Mouse (Mus musculus) limb, embryonic 10.5 days (tissue): Measurements from ENCODE around the gene Tax1bp1. TPM values are rescaled to one million over a fixed set of nuclear protein-coding genes. Genes with fewer than 3 reads are reported as not detected.
A peak's percentile ranks its signal among the peaks of the same experiment; 100 is the strongest.

Source experiments
- DNase-seq: peaks from one replicate; pipeline ENCODE4 v3.0.0-alpha.2; 2017; ENCODE audit warnings: low spot score
- H3K27ac ChIP-seq: fragments of 300-500 bp; sonication (generic); 2 replicates; pipeline ENCODE4 v1.5.1; 2016; ENCODE audit warnings: mild to moderate bottlenecking
- H3K27me3 ChIP-seq: fragments of 300-500 bp; sonication (generic); 2 replicates; pipeline ENCODE4 v1.6.1; 2016; ENCODE audit warnings: low read depth, mild to moderate bottlenecking; ENCODE audit not compliant: poor library complexity, severe bottlenecking
- H3K36me3 ChIP-seq: fragments of 300-500 bp; sonication (generic); 2 replicates; pipeline ENCODE4 v1.6.1; 2016; ENCODE audit warnings: mild to moderate bottlenecking, moderate library complexity
- H3K4me1 ChIP-seq: fragments of 300-500 bp; sonication (generic); 2 replicates; pipeline ENCODE4 v1.6.1; 2016
- H3K4me3 ChIP-seq: fragments of 300-500 bp; sonication (generic); 2 replicates; pipeline ENCODE4 v1.5.1; 2016; ENCODE audit warnings: mild to moderate bottlenecking, moderate library complexity
- H3K9me3 ChIP-seq: fragments of 300-500 bp; sonication (generic); replicated peaks from 2 replicates; pipeline ENCODE4 v1.6.1; 2016; ENCODE audit warnings: mild to moderate bottlenecking
- WGBS: fragments of 180-500 bp; shearing (Covaris S2); methylation state at CpG from one replicate; pipeline ENCODE4 v1.1.7; 2016; 5-methylcytosine and 5-hydroxymethylcytosine counted together
- polyA plus RNA-seq: library from polyadenylated mRNA; unstranded; fragments of >200 nt; fragmentation: Nextera tagmentation; extraction: Ambion mirVana; gene quantifications from 2 replicates; pipeline ENCODE4 v1.2.1, GENCODE M21; 2016

The Tax1bp1 gene
- polyA plus RNA-seq, 1 experiment from 2014 or later, result 122 TPM

DNA sequence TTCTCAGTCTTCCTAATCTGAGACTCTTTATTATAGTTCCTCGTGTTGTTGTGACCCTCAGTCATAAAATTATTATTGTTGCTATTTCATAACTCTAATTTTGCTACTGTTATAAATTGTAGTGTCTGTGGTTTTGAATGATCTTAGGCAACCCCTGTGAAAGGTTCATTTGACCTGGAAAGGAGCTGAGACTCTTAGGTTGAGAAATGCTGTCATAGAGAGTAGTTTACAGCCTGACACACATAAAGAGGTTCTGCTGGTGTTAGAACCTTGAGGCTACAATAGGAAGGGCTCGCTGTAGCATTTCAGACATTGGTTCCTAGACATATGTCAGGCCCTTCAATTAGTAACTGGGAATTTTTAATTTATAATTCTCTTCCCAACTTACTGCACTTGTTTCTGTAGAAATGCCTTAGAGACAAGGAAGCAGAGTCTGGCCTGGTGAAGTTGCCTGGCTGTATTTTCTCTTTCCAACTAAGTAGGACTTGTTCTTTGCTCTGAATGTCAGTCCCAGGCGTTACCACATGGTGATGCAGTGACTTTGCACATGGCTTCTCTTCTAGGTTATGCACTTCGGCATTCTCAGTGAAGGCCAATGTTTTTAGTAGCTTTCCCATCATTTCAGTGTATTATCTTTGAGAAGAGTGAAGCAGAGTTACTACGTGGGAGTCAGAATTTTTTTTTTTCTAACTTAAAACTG, 4.1 kb downstream of the Tax1bp1 start:
- no peaks in the 10 kb centered on the region for H3K36me3 ChIP-seq
- no peak for DNase-seq
- H3K27ac ChIP-seq, result no peak overlapping the region
- no peaks in the 10 kb centered on the region for H3K27me3 ChIP-seq
- WGBS, result 83% methylated on average over 5 of the region's 5 CpGs
- H3K4me3 ChIP-seq, result no peak overlapping the region
- H3K4me1 ChIP-seq, result peaks cover 5% of the 10 kb centered on the region
- H3K9me3 ChIP-seq, result no peaks in the 10 kb centered on the region

DNA sequence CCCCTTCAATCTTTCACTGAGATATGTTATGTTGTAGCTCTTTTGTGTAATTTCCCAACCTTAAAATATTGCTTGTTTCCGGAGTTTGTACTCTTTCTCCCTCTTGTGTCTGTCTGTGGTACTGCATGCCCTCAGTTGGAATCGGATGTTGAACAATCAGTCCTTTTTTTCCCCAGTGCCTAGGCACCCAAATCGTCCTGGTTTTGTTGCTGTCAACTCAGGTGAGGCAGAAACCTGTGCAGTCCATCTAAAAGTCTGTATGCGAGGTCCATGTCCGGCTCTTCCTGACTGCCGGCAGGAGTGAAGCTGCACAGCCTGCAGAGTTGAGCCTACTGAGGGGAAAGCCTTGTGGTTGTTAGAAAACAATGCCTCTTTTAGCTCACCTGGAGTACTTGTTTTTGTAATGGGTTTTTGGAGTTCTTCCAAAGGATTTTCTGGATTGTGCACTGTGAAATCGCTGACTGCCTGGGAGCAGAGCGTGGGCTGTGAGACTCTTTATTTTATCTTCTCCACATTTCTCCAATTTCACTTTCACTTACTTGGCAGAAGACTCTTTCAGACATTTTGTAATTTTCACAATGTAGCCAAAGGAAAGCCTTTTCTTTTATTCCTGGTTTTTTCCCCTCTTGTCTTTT, 11.4 kb downstream of the Tax1bp1 start:
- 67% methylated on average over 8 of the region's 8 CpGs for WGBS

DNA sequence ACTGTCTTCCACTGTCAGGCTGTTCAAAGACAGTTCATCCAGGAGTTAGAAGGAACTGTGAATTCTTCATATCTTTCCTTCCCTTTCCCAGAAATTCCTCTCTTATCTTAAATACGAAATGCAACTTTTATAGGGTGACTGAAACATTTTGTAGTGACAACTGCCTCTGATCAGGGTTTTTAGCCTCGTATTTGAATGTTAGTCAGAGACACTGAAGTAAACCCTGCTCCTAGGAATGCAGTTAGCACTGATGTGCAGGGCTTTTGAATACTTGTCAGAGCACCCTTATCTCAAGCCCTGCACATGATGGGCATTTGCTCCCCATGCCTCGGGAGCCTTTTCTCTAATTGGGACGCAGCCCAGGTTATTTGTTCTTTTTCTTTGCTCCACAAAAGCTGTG, 16.8 kb downstream of the Tax1bp1 start:
- 69% methylated on average over 4 of the region's 4 CpGs for whole genome bisulfite sequencing
- Histone ChIP-seq H3K4me3 (no peak overlapping the region), H3K9me3 (no peaks in the 10 kb centered on the region), H3K4me1 (no peaks in the 10 kb centered on the region), H3K27ac (no peak overlapping the region), H3K36me3 (peaks cover 44% of the 10 kb centered on the region), H3K27me3 (no peaks in the 10 kb centered on the region)
- DNase-seq, result no peak

More for the DNA sequence above, 11.4 kb downstream of the Tax1bp1 start:
- Histone ChIP-seq H3K36me3 (peaks cover 46% of the 10 kb centered on the region), H3K27me3 (no peaks in the 10 kb centered on the region), H3K9me3 (no peaks in the 10 kb centered on the region), H3K4me1 (no peaks in the 10 kb centered on the region), H3K27ac (no peak overlapping the region), H3K4me3 (no peak overlapping the region)
- DNase-seq, result peak; percentile 58

DNA sequence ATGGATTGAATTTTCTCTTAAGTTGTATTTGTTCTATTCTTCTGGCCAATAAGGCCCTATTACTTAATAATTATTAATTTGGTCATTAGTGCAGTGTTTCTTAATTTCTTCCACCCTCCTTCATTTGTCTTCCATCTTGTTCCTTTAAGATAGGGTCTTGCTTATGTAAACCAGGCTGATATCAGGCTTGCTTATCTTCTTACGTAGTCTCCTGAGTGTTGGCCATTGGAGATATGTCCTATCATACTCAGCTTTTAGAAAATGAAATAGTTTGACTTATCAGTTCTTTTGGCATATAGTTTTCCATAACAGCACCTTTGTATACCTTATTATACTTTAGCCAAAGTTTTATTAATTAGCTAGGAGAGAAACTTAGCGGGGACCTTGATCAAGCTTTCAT, 21.1 kb downstream of the Tax1bp1 start:
- no peaks in the 10 kb centered on the region for H3K4me1 ChIP-seq
- H3K27me3 ChIP-seq, result no peaks in the 10 kb centered on the region
- no peak for DNase-seq
- H3K4me3 ChIP-seq, result no peak overlapping the region
- H3K27ac ChIP-seq, result no peak overlapping the region
- H3K36me3 ChIP-seq, result peaks cover 42% of the 10 kb centered on the region
- WGBS, result over 99% methylated on average over 2 of the region's 2 CpGs
- H3K9me3 ChIP-seq, result no peaks in the 10 kb centered on the region

DNA sequence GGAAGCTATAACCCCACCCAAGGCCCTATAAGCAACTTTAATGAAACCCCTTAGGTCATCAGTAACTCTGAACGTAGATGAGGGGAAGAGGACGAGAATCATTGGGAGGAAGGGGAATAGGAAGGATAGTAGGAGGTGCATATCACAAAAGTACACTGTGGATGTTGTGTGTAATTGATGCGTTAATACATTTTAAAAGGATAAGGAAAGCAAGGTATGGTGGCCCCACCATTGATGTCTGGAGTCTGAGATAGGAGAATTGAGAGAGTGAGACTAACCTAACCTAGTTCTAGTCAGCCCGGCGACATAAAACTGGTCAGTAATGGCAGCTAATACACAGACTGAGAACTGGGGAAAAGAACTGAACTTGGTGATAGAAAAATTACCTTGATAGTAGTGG, 39.3 kb downstream of the Tax1bp1 start:
- no peaks in the 10 kb centered on the region for H3K9me3 ChIP-seq
- no peaks in the 10 kb centered on the region for H3K27me3 ChIP-seq
- peaks cover 75% of the 10 kb centered on the region for H3K36me3 ChIP-seq
- 94% methylated on average over 5 of the region's 5 CpGs for WGBS
- H3K27ac ChIP-seq, result no peak overlapping the region
- DNase-seq, result no peak
- H3K4me3 ChIP-seq, result no peak overlapping the region
- no peaks in the 10 kb centered on the region for H3K4me1 ChIP-seq

DNA sequence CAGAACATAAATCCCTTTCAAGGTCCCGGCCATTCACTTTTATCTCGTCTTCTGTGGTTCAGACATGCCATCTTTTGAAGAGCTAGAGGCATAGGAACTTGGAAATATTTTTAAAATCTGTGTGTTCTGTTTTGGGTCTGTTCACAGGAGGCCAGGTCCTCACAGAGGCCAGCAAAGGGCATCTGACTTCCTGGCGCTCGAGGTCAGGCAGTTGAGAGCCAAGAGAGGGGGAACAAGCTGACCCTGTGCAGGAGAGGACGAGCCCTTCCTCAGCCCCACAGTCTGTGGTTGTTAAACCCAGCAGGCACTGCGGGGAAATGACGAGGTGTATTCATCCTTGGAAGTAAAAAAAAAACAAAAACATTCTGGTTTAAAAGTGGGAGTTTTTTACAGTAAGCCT, 51.7 kb downstream of the Tax1bp1 start:
- no peaks in the 10 kb centered on the region for H3K4me1 ChIP-seq
- WGBS, result 65% methylated on average over 7 of the region's 7 CpGs
- no peak overlapping the region for H3K27ac ChIP-seq
- H3K27me3 ChIP-seq, result no peaks in the 10 kb centered on the region
- H3K9me3 ChIP-seq, result no peaks in the 10 kb centered on the region
- peaks cover 63% of the 10 kb centered on the region for H3K36me3 ChIP-seq
- H3K4me3 ChIP-seq, result no peak overlapping the region
- DNase-seq, result no peak

DNA sequence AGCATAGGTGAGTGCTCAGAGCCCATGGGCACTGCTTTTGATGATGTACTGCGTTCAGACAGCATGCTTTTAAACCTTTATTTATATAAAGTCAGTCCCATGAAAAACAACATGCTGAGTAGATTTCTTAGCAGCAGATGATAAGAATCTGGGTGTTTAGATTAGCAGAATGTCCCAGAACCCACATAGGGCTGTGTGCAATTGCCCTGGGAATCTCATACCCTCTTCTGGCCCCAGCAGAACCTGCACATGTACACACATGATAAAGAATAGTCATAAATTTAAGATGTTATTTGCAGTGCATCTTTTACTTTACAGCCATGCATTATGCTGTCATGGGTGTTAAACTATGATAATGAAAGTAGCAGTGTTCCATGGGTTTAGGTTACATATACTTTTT, 57.3 kb downstream of the Tax1bp1 start:
- Histone ChIP-seq H3K9me3 (no peaks in the 10 kb centered on the region), H3K27ac (no peak overlapping the region), H3K4me1 (peaks cover 10% of the 10 kb centered on the region), H3K27me3 (peaks cover 41% of the 10 kb centered on the region), H3K36me3 (peaks cover 38% of the 10 kb centered on the region), H3K4me3 (no peak overlapping the region)
- no peak for DNase-seq
- 79% methylated on average over 1 of the region's 1 CpGs for WGBS

DNA sequence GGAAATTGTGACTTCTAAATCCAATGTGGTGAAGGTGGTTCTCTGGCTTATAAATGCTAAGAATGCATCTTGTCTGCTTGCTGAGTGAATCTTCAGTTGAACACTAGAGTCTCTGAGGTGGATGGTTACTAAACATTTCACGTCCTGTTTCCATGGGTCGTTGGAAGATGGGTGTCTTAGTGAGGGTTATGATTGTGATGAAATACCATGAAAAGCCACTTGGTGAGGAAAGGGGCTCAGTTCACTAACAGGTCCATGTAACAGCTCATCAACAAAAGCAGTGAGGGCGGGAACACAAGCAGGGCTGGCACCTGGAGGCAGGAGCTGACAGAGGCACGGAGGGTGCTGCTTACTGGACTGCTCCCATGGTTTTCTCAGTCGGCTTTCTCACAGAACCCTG, 59.6 kb downstream of the Tax1bp1 start:
- no peak for DNase-seq
- Histone ChIP-seq H3K4me3 (no peak overlapping the region), H3K27ac (no peak overlapping the region), H3K27me3 (peaks cover 59% of the 10 kb centered on the region), H3K36me3 (peaks cover 17% of the 10 kb centered on the region), H3K9me3 (no peaks in the 10 kb centered on the region), H3K4me1 (peaks cover 32% of the 10 kb centered on the region)
- 88% methylated on average over 5 of the region's 5 CpGs for WGBS

DNA sequence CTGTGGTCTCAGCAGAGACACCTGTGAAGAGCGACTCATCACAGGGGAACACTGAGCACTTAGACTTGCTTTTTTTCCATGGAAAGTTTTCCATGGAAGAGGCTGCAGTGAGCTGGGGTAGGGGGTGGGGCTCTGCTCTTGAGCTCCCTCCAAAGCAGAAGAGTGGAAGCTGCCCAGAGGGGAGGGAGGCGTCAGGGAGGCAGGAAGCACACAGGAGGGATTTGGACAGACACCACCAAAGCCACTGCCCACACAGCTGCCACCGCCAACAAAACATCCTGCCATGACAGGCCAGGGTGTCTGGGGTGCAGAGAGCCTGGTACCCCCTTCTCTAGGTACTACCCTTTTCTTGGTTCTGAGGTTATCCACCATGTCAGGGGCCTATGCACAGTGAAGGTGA, 61.8 kb downstream of the Tax1bp1 start:
- H3K27ac ChIP-seq, result peak overlapping the region; percentile 38; the same call in 1 of the 2 replicates
- no peaks in the 10 kb centered on the region for H3K9me3 ChIP-seq
- no peak overlapping the region for H3K4me3 ChIP-seq
- H3K4me1 ChIP-seq, result peaks cover 51% of the 10 kb centered on the region
- WGBS, result 81% methylated on average over 3 of the region's 3 CpGs
- H3K27me3 ChIP-seq, result peaks cover 59% of the 10 kb centered on the region
- DNase-seq, result no peak
- H3K36me3 ChIP-seq, result peaks cover under 1% of the 10 kb centered on the region; the same call in 1 of the 2 replicates

DNA sequence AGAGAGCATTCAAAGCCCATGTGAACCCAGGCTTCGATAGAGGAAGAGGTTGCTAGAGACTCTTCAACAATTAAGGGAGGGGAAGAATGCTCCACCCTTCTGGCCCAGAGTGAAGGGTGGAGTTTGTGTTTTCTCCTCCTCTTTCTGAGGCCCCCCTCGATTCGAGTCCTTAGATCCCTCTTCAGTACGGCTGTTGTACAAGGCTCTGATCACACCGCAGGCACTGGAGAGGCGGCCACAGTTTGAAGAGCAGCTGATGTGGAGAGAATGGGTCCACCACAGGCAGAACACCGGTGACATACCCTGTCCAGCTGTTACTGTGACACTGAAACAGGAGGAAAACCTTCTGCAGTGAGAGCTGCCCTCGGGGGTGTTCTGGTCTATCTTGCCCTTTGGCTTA, 62.4 kb downstream of the Tax1bp1 start:
- H3K4me1 ChIP-seq, result peaks cover 51% of the 10 kb centered on the region
- H3K4me3 ChIP-seq, result no peak overlapping the region
- no peak for DNase-seq
- no peaks in the 10 kb centered on the region for H3K9me3 ChIP-seq
- no peaks in the 10 kb centered on the region for H3K36me3 ChIP-seq
- 80% methylated on average over 8 of the region's 8 CpGs for WGBS
- peak overlapping the region; percentile 38; the same call in 1 of the 2 replicates for H3K27ac ChIP-seq
- peaks cover 65% of the 10 kb centered on the region for H3K27me3 ChIP-seq

DNA sequence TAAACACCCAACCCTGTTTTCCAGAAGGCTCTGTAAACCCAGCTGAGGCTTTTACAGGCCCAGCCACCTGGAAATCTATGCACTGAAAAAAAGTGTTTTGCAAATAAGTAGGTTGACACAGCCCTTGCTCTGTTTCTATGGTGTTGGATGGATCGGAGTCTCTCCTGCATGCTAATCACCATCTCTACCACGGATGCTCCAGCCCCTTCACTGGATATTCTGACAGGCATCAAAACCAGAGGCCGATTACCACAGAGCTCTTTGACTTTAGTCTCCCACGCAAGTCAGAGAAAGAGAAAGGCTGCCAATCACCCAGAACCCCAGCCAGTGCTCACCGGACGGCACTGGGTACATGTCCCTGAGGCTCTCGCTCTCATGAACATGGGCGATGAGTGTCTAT, 63.5 kb downstream of the Tax1bp1 start:
- peaks cover 68% of the 10 kb centered on the region for H3K27me3 ChIP-seq
- peak overlapping the region; percentile 75; the same call in 1 of the 2 replicates for H3K27ac ChIP-seq
- DNase-seq, result no peak
- H3K4me1 ChIP-seq, result peaks cover 51% of the 10 kb centered on the region
- no peak overlapping the region for H3K4me3 ChIP-seq
- WGBS, result 94% methylated on average over 8 of the region's 8 CpGs
- H3K36me3 ChIP-seq, result no peaks in the 10 kb centered on the region
- H3K9me3 ChIP-seq, result no peaks in the 10 kb centered on the region

DNA sequence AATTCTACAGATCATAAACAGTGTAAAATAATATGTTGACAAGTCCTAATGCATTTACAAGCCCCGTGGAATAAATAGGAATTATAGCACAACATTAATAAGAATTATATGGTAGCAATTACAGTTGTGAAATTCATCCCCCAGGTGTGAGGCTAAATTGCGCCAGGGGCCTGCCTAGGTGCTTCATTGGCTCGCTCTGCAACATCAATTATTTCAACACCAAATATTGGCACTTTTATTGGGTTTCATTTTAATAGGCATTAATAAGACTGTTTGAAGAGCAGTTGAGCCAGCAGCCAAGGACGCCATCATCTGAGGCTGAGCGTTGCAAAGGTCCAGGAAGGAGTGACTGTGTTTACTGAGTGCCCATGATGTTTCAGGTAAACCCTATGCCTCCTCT, 65.0 kb downstream of the Tax1bp1 start:
- Histone ChIP-seq H3K27me3 (peaks cover 65% of the 10 kb centered on the region), H3K9me3 (no peaks in the 10 kb centered on the region), H3K36me3 (no peaks in the 10 kb centered on the region), H3K4me3 (no peak overlapping the region), H3K27ac (peak overlapping the region; percentile 75), H3K4me1 (peaks cover 51% of the 10 kb centered on the region)
- DNase-seq, result no peak
- WGBS, result 44% methylated on average over 5 of the region's 5 CpGs

DNA sequence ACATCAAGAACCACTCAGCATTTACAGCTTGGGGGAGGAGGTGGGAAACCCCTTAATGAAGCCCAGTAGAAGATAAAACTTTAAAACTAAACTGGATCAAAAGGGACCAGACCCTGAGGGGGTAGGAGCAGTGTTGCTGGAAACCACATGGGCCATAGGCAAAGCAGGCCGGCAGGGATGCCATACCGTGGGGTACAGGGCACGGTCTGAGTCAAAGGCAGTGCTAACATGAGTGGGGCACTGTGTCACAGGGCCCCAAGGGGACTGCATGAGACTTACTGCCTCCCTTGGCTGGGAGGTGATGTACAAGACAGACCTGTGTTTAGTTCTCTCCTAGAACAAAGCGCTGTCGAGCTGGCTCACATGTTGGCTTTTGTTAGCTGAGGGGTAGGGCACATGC, 66.0 kb downstream of the Tax1bp1 start:
- Histone ChIP-seq H3K4me1 (peaks cover 51% of the 10 kb centered on the region), H3K27ac (peak overlapping the region; percentile 80), H3K36me3 (no peaks in the 10 kb centered on the region), H3K4me3 (no peak overlapping the region), H3K9me3 (no peaks in the 10 kb centered on the region), H3K27me3 (peaks cover 57% of the 10 kb centered on the region)
- DNase-seq, result peak; percentile 57
- 69% methylated on average over 5 of the region's 5 CpGs for WGBS
